Mouse (Mus musculus) regulatory T cell (primary cell): ENCODE results near the gene Eln.

Experiments used
- in situ Hi-C: fragments of 300-600 bp; cut with MboI, MseI; formaldehyde crosslinking; loops from one replicate; pipeline ENCODE4 v1.15.1; 2025; ENCODE audit warnings: high pct_unique_total_duplicates

Gene Eln

GRCm38 (mm10) chr5:134684398-134684797, 62.7 kb downstream of the Eln start:
- in situ Hi-C loops, result no loop called here

DNA sequence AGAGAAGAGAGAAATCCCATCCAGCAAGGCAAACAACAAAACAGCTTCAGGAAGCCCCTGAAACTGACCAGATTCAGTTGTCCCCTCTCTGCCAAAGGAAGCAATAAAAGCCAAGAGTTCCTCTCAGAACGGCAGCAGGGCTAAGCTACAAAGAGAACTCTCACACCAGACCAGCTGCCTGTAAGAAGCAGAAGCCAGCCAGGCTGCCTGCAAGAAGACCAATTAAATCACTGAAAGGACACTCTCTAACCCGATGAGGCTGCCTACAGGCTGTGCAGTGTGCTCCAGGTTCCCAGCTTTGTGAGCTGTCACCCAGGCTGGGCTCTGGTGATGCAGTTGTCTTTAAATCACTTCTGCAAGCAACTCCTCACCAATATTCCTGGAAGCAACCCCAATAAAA, 63.3 kb downstream of the Eln start:
- in situ Hi-C loops, result no loop called here

DNA sequence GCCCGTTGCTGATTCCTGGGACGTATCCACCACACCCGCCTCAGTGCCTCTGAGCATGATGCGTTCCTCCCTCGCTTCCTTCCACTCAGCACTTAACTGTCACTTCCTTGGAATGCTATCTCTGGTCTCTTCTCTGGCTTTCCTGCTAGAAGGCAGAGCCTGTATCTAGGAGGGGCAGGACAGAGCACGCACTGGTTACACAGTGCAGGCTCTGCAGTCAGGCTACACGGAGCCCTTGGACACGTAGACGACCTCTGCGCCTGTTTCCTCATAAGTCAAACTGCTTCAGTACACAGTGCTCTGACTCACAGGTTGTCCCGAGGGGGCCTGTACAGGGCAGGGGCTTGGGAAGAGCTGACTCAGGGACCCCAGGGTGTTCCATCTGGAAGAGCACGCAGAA, 66.9 kb downstream of the Eln start:
- in situ Hi-C loops, result no loop called here

DNA sequence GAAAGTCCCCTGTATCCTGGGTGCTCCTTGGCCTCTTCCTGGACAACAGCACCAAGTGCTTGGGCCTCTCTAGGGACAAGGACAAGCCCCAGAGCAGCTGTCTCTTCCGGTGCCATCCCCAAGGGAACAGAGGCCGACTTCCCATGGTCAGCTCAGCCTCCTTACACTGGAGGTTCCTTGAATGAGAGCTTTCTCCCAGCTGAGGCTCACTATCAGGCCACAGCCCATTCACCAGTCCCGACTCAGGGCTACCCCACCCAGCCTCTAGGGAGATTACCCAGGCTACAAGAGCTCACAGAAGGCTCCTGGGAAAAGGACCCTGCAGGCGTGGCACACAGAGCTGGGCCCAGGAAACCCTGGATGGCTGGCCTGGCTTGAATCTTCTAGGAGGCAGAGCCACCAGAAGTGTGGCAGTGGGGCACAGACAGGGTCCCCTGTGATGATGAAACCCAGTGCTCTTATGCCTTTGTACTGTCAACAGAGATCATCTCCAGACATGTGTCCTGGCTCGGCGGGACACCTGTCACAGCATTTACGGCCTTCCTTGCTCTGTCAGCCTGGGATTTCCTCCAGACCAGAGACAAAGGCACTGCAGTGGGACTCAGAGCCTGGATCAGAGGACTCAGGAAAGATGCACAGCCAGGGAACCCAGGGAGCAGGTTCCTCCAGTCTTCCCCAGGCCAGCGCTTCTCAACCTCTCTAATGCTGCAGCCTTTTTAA, 68.1 kb downstream of the Eln start:
- in situ Hi-C loops, result loop anchor here (5.0 kb wide), 1 partner anchor 42 kb away; the partner anchor contains the start of gene Eif4h

DNA sequence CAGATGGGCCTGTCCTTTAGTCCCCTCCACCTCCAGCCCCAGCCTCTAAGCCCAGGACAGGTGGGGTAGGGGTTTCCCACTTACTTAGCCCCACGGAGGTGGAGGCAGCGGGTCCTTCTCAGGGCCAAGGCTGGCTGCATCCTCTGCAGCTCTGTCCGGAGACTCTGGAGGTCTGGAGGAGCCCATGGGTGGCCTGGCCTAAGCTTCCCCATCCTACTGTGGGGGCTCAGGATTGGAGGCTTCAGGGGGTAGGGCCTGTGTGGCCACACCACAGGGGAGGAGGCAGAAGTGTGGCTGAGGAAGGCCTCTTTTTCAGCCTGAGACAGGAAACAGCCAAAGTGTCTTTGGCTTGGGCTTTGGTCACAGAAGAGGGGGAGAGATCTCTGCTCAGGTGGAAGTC, 69.1 kb downstream of the Eln start:
- in situ Hi-C loops, result loop anchor here (5.0 kb wide), 1 partner anchor 41 kb away; the partner anchor contains the start of gene Eif4h

- in situ Hi-C loops, result loop anchor here (5.0 kb wide), 1 partner anchor 40 kb away; the partner anchor contains the start of gene Eif4h
Measured at GRCm38 (mm10) chr5:134677491-134677890, 69.6 kb downstream of the Eln start.

GRCm38 (mm10) chr5:134675956-134676759, 71.0 kb downstream of the Eln start:
- in situ Hi-C loops, result loop anchor here (5.0 kb wide), 1 partner anchor 39 kb away; the partner anchor contains the start of gene Eif4h

GRCm38 (mm10) chr5:134674977-134675376, 72.1 kb downstream of the Eln start:
- in situ Hi-C loops, result loop anchor here (5.0 kb wide), 1 partner anchor 38 kb away; the partner anchor contains the start of gene Eif4h

DNA sequence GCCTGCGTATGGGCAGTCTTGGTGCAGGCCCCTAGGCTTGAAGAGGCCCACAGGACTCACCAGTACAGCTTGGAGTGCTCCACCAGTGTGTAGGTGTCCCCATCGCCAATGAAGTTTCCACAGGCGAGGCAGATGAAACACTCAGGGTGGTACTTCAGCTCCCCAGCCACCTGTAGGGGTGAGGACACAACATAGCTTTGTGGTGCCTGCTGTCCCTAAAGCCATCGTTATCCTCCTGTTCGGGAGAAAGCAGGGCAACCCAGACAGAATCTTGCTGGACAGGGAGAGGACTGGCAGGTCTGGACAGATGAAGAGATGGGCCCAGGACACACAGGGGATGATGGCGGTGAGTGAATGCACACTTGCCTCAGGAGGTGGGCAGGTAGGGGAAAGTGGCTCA, 74.5 kb downstream of the Eln start:
- in situ Hi-C loops, result no loop called here

DNA sequence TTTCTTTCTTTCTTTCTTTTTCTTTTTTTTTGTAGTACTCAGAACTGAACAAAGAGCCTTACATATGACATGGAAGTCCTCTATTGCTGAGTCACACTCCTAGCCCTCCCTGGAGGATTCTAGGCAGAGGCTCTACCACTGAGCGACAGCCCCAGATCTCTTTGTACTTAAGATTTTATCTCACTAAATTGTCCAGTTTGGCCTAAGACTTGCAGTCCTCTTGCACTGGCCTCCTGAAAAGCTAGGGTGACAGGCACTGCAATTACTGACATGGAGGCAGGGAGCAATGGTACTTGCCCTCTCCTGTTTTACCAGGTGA, 75.0 kb downstream of the Eln start:
- in situ Hi-C loops, result no loop called here

DNA sequence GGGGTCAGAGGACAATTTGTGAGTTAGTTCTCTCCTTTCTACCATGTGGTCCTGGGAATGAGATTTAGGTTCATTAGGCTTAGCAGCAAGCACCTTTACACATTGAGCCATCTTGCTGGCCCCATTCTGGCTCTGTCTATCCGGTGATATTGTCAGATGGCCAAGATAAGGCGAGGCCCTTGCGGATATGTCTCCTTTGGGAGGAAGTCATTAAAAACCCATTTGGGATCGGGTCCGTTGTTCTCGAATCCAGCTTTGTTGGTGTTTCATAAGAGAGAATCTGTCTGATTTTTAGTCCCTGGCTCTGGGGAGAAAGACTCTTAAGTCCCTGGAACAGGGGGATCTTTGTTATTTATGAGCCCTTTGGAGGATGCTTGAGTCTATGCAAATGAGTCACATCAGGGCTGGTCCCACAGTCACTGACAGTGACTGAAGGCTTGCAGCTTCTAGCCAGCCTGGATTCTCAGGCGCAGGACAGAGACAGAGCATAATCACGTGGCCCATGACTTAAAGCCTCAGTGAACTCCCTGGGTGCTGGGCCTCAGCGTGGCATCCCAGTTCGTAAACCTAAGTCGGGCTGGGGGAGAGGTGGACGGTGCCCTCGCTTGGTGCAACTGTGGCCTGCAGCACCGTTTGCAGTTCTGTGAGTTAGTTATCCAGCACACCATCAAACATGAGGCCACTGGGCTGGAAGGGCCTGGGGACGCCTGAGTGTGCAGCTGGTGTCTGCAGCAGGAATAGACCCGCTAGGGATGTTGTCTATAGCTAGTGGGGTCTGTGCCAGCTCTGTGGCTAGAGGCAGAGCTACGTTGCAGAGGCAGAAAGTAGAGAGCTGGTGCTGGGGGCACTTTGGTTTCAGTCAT, 75.6 kb downstream of the Eln start:
- in situ Hi-C loops, result no loop called here

DNA sequence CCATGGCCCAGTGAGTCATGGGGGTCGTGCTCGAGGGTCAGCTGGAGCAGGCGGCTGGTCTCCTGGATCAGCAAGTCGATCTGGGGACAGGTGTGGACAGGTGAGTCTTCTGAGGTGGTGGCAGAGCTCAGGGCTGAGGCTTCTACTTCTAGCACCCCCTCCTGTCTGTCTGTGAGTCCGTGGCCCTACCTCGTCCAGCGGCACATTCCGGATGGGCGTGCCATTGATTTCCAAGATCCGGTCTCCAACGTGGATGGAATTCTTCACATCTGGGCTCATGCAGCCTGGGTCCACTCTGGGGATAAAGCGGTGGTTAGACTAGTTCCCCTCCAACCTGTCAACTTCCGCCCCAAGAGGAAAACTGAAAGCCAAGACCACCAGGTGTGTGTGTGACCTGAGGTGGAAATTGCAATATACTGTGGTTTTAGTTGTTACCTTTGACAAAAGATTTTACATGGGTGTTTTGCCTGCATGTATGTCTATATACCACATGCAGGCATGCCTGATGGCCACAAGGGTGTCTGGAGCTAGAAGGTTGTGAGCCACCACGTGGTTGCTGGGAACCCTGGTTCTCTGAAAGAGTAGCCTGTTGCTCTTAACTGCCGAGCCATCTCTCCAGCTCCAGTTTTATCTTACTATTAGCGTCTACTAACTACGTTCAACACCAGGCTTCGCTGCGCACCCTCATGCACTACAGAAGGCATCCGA, 78.0 kb downstream of the Eln start:
- in situ Hi-C loops, result no loop called here

DNA sequence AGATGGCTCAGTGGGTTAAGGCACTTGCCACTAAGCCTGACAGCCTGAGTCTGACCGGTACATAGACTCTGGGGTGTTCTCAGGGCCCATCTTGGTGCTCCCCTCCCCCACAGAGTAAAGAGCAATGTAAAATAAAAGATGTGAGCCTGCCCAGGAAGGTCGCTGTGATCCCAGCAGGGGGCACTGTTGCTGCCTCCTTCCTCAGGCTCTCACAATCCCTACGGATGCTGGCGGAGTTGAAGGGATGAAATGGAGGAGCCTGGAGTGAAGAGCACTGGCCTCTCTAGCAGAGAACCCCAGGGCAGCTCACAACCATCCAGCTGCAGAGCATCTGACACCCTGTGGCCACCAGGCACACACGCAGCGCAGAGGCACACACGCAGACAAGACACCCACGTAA, 78.6 kb downstream of the Eln start:
- in situ Hi-C loops, result no loop called here

- in situ Hi-C loops, result loop anchor here (5.0 kb wide), 1 partner anchor 51 kb away; no protein-coding TSS in a partner anchor
Measured at GRCm38 (mm10) chr5:134656708-134657107, 90.4 kb downstream of the Eln start.
